Comparison of ENCODE assay signal across 9 mouse cellular contexts in genomic region chr6:54040448-54040844, GRCm38 (mm10). TPM values are rescaled to one million over a fixed set of nuclear protein-coding genes. Genes with fewer than 3 reads are reported as not detected.
DNase-seq lines count a peak whose midpoint lies in the region; ATAC-seq lines count a peak whose summit lies in the region.
"Had no signal": no experiment of that assay in that cellular context is flagged by ENCODE, and none has a peak within 500 bp of the region (broad histone marks: within the 10 kb centered on the region; RNA-seq: fewer than 3 reads in every experiment).

No protein-coding gene starts in this region.

- peak overlapping the region; percentile 69 for H3K4me3 ChIP-seq in heart, embryonic 11.5 days (ENCODE audit: low read depth, low read length)
- peak overlapping the region; percentile 72 for H3K4me3 ChIP-seq in forebrain, embryonic 10.5 days
- peak overlapping the region; percentile 57 for H3K4me3 ChIP-seq in liver, embryonic 12.5 days

- no peaks in the 10 kb centered on the region for H3K36me3 ChIP-seq in heart, embryonic 11.5 days (ENCODE audit: control insufficient read depth, insufficient read depth, low read length)
- H3K36me3 ChIP-seq in forebrain, embryonic 10.5 days (replicated peaks), result no peaks in the 10 kb centered on the region
- H3K36me3 ChIP-seq in liver, embryonic 12.5 days, result no peaks in the 10 kb centered on the region
- H3K36me3 ChIP-seq: G1E had no signal

- ATAC-seq in heart, embryonic 11.5 days (replicated peaks; ENCODE audit: insufficient number of reproducible peaks, low FRiP score, low TSS enrichment), result 0 out of 2 replicates have a peak, but pooled peaks have one; percentile 9
- peak; percentile 19 for ATAC-seq in CD4-positive, CD25-positive, alpha-beta regulatory T cell, adult 4 months
- no peak for ATAC-seq in liver, embryonic 12.5 days

- H3K27me3 ChIP-seq in heart, embryonic 11.5 days (ENCODE audit: control insufficient read depth, insufficient read depth, low read length), result peaks cover 21% of the 10 kb centered on the region
- H3K27me3 ChIP-seq in forebrain, embryonic 10.5 days (ENCODE audit: poor library complexity, severe bottlenecking), result peaks cover 76% of the 10 kb centered on the region
- H3K27me3 ChIP-seq in liver, embryonic 12.5 days (replicated peaks), result peaks cover 66% of the 10 kb centered on the region

- no peak overlapping the region for H3K27ac ChIP-seq in heart, embryonic 11.5 days (ENCODE audit: low read depth, low read length)
- H3K27ac ChIP-seq in forebrain, embryonic 10.5 days, result peak overlapping the region; percentile 92
- H3K27ac ChIP-seq in liver, embryonic 12.5 days, result no peak overlapping the region; the same call in 1 of the 2 replicates

- H3K9ac ChIP-seq in heart, embryonic 11.5 days (ENCODE audit: low read depth, low read length), result no peak overlapping the region
- no peak overlapping the region; the same call in 1 of the 2 replicates for H3K9ac ChIP-seq in liver, embryonic 12.5 days

- peak overlapping the region; percentile 93 for H3K4me2 ChIP-seq in heart, embryonic 11.5 days
- H3K4me2 ChIP-seq in liver, embryonic 12.5 days, result peak overlapping the region; percentile 71

- no peaks in the 10 kb centered on the region for H3K9me3 ChIP-seq in heart, embryonic 11.5 days (replicated peaks; ENCODE audit: control insufficient read depth, low read length)
- H3K9me3 ChIP-seq in forebrain, embryonic 10.5 days, result peaks cover 3% of the 10 kb centered on the region; the same call in 1 of the 2 replicates
- H3K9me3 ChIP-seq in liver, embryonic 12.5 days (replicated peaks), result no peaks in the 10 kb centered on the region

- DNase-seq in heart, adult 11 months, result no peak
- DNase-seq in forebrain, embryonic 10.5 days (ENCODE audit: extremely low spot score, low spot score), result no peak
- DNase-seq in adrenal gland, adult 2 months, result no peak
- DNase-seq in adipocyte (ENCODE audit: low spot score), result no peak
- DNase-seq in spleen, postnatal 10 days (ENCODE audit: low spot score in 2 of 2), result no peak

- peaks cover 4% of the 10 kb centered on the region; the same call in 1 of the 2 replicates for H3K4me1 ChIP-seq in heart, embryonic 11.5 days (ENCODE audit: control insufficient read depth, insufficient read depth, low read length)
- H3K4me1 ChIP-seq in forebrain, embryonic 10.5 days, result peaks cover 42% of the 10 kb centered on the region
- H3K4me1 ChIP-seq in liver, embryonic 12.5 days, result peaks cover 10% of the 10 kb centered on the region; the same call in 1 of the 2 replicates

- 15% methylated on average over 9 of the region's 9 CpGs for WGBS in heart, embryonic 11.5 days (ENCODE audit: insufficient replicate concordance)
- 15% methylated on average over 9 of the region's 9 CpGs for WGBS in forebrain, embryonic 10.5 days
- 24% methylated on average over 9 of the region's 9 CpGs for WGBS in liver, embryonic 12.5 days (ENCODE audit: insufficient replicate concordance)

RNA-seq across cellular contexts. Expression of gene Chn2, which starts 1.1 kb away (rescaled TPM):
- 5.9 and 6.2 TPM in 2 replicates for polyA plus RNA-seq in heart, embryonic 11.5 days (2014; fragmentation: Nextera tagmentation; extraction: Ambion mirVana)
- 10 to 100 TPM in 1 of 2 experiments, 1 to 10 TPM in 1; 3.1 to 10.5 TPM for polyA plus RNA-seq in CD4-positive, CD25-positive, alpha-beta regulatory T cell, adult 4 months (2017; shearing (Covaris generic))
- polyA plus RNA-seq in forebrain, embryonic 10.5 days (2016; fragmentation: Nextera tagmentation; extraction: Ambion mirVana), result 9.5 and 10.6 TPM in 2 replicates
- 4.9 and 5.9 TPM in 2 replicates for polyA plus RNA-seq in liver, embryonic 12.5 days (2016; fragmentation: Nextera tagmentation; extraction: Ambion mirVana)
- 10 to 100 TPM in 1 of 2 experiments, 1 to 10 TPM in 1; 9.2 to 13.7 TPM for total RNA-seq in adrenal gland, adult 2 months (2021)
- polyA plus RNA-seq in adrenal gland, adult 2 months (2012; rRNA removed), result 11.5 and 29.3 TPM in 2 replicates
- polyA plus RNA-seq: G1E had no signal
